Mouse (Mus musculus): ENCODE data around the gene Bloc1s1.
A peak's percentile ranks its signal among the peaks of the same experiment; 100 is the strongest.

The Bloc1s1 gene

GRCm38 (mm10) chr10:128931441-128931840 is 7.6 kb upstream of the Bloc1s1 start:
- DNase-seq = no peak

DNA sequence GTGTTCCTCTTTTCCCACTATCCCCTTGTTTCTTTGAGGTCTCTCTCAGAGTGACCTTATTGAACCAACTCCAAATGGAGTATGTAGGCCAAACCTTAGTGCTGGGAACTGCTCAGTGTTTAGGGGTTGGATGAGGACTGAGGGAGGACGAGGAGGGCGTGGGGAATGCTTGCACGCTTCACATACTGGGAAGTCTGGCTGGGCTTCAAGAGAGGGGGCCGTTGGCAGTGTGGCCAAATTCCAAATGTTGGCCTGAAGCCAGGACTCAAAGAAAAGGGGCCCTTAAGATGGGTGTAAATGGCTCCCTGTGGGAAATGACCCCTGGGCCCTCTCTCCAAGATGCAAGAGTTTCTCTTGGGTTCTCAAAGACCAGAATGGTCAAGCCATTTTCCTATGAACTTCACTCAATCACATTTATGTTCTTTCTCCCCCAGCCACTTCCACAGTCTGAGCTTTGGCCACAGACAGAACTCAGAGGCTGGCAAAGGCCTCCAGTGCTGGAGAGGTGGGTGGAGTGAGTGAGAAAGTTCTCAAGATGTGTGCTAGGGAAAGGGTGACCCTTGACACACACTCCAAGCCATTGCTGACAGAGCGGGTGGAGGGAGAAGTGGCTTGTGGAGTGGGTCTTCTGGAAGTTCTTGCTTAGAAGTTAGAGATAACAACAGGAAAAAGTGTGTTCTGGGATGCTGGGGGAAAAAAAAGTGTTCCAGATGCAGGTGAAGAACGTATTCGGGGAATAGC is 6.0 kb upstream of the Bloc1s1 start:
- DNase-seq = no peak

- DNase-seq = no peak
Measured at GRCm38 (mm10) chr10:128928356-128928755, 4.5 kb upstream of the Bloc1s1 start.

- DNase-seq = peak; percentile 93
Measured at GRCm38 (mm10) chr10:128923013-128923691, 683 bp downstream of the Bloc1s1 start.

DNA sequence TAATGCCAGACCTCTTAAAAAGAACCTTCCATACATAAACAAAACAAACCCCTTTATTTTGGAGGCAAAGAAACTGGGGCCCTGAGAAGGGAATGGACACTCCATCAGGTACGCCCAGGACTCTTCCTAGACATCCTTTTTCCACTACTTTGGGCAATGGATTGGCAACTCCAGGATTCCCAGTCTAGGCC is 1.1 kb downstream of the Bloc1s1 start, which contains the start of gene Rdh5:
Rdh5 (minus strand) TSS at position 67 of the 191 bp plus-strand sequence.
- DNase-seq = no peak

- DNase-seq = no peak
Measured at GRCm38 (mm10) chr10:128921883-128922821, 1.7 kb downstream of the Bloc1s1 start.

GRCm38 (mm10) chr10:128921251-128921650 is 2.6 kb downstream of the Bloc1s1 start:
- DNase-seq = no peak

DNA sequence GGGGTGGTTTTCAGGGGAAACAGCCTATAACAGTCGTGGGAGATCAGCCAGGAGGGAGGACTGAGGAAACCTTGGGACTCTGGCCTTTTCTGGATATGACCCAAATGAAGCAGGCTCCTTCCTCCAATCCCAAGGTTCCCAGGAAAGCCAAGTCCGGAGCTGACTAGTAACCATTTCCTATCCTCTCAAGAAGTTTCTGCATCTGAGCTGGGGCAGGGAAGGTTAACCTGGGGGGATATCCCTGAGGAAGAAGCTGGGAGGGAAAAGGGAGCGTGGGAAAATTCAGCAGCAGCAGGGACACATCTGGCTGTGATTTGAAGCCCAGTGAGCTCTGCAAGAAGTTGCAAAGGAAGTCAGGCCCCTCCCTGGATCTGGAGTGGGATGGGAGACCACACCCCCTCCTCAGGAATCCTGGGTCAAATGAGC is 3.1 kb downstream of the Bloc1s1 start:
- DNase-seq = no peak

DNA sequence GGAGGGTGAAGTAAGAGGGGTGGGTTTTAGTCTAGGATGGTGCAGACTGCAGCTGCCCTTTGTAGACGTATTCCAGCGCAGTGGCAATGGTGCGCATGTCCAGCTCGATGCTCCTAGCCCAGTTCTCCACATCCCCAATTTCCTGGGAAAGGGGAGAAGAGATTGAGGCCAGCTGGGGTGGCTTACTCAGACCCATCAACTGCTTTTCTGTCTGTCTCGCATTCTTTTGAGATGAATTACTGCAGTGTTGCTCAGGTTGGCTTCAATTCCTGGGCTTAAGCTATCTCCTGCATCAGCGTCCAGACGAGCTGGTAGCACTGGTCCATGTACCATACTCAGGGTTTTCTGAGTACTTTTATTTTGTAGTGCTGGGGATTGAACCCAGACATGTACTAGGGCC is 3.9 kb downstream of the Bloc1s1 start:
- no peak for DNase-seq

DNA sequence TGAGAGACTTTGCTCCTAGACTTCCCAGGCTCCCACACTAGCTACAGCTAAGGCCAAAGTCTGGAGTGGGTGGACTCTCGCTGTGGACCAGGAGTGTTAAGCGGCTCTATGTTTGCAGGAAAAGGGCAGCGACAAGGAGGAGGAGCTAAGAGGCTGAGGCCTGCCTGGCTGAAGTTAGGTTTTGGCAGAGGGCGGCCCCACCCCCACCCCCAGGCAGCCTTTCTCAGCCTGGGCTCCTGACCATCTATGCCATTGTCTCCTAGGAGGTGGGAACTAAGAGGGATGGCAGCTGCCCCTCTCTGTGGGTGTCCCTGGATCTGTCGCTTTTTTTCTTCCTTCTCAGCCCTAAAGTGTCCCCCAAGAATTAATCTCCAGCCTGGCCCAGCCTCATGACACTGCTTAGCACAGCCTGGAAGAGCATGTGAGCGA is 4.6 kb downstream of the Bloc1s1 start:
- DNase-seq = peak; percentile 45

GRCm38 (mm10) chr10:128918246-128918645 is 5.6 kb downstream of the Bloc1s1 start:
- no peak for DNase-seq

- no peak for DNase-seq
Measured at GRCm38 (mm10) chr10:128917400-128917799, 6.4 kb downstream of the Bloc1s1 start.

DNA sequence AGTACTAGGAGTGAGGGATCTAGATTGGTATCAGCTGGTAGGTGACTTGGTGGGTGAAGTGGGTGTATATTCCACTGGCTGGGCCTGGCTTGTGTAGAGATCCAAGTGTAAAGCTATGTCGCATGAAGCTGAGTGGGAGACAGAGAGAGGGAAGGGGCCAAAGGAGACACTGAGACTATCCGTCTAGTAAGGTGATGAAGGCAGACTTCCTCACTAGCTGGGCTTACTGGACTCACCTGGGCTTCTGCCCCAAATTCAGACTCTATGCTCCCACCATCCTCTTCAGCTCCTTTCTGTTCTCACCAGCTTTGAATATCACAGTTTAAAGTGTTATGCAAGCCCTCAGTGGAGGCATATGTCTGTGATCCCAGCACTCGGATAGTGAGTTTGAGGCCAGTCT is 7.2 kb downstream of the Bloc1s1 start:
- no peak for DNase-seq

DNA sequence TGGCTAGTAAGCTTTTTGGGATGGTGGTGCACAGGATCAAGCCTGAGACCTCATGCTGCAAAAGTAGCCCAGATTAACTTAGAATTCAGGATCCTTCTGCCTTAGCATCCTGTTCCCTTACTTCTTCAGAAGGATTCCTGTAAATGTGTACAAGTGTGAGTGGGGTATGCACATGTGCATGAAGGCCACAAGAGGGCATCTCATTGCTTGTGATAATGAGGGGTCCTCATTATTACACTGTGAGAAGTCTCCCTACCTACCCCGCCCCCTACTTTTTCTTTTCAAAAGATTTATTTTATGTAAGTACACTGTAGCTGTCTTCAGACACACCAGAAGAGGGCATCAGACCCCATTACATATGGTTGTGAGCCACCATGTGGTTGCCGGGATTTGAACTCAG is 8.3 kb downstream of the Bloc1s1 start:
- DNase-seq = no peak

DNA sequence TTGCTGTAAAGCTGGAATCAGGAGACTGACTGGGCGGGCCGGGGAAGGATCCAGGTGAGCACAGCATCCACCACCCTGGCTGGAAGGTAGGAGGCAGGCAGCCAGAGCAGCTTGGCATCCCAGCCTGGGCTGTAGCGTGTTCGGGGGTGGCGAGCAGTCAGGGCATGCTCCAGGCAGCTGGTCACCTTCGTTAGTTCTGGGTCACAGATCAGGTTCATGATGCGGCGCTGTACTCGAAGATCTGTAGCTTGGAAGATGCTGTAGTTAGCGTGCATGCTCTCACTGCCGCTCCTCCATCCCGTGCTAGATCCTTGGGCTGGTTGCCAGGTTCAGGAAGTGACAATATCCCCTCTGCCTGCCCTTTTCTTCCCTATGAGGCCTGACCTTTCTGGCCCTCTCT is 10.1 kb downstream of the Bloc1s1 start:
- no peak for DNase-seq

GRCm38 (mm10) chr10:128913219-128913618 is 10.6 kb downstream of the Bloc1s1 start:
- peak; percentile 84 for DNase-seq

GRCm38 (mm10) chr10:128912791-128913190 is 11.0 kb downstream of the Bloc1s1 start:
- no peak for DNase-seq

GRCm38 (mm10) chr10:128912268-128912667 is 11.6 kb downstream of the Bloc1s1 start:
- no peak for DNase-seq

- DNase-seq = no peak
Measured at GRCm38 (mm10) chr10:128911430-128911829, 12.4 kb downstream of the Bloc1s1 start.

DNA sequence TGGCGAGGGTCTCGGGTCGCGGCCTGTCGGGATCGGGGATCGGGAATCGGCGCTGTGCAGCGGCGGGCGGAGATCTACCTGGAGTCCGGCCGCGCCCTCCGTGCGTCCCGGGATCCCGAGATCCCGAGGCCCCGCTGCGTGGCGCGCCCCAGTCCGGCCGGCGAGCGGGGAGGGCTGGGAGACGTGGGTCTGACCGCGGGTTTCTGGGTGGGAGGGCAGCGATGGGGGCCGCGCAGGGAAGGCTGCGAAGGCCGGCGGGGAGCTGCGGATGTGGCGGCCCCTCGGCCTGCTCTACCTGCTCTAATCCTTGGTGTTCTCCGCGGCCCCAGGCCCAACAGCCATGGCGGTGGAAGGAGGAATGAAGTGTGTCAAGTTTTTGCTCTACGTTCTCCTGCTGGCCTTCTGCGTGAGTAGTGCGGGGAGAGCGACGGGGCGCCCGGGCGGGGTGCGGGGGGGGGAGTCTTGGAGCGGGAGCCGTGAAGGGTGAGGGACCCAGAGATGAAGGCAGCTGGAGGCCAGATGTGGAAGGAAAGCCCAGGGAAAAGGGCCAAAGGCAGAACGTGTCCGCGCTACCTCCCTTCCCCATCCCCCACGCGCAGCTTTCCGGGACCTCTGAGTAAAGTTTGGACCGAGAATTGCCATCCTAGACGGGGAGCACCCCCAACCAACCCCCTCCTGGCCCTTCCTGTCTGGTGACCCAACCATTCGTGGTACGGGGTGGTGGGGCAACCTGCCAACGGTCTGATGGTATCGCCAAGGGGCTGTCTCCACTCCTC is 13.6 kb downstream of the Bloc1s1 start:
- peak; percentile 34 for DNase-seq

- DNase-seq = peak; percentile 75
Measured at GRCm38 (mm10) chr10:128909567-128910028, 14.2 kb downstream of the Bloc1s1 start.

- no peak for DNase-seq
Measured at GRCm38 (mm10) chr10:128908778-128909448, 14.9 kb downstream of the Bloc1s1 start.
